ENCODE assay signal across 8 mouse cellular contexts in genomic region chr5:121710402-121710801, GRCm38 (mm10). TPM values are rescaled to one million over a fixed set of nuclear protein-coding genes. Genes with fewer than 3 reads are reported as not detected.
DNase-seq lines count a peak whose midpoint lies in the region; ATAC-seq and TF ChIP-seq lines count a peak whose summit lies in the region.

No protein-coding gene starts in this region.

- TF ChIP-seq CTCF in heart, adult 2 months (IDR thresholded peaks at IDR 0.05) = no peak
- TF ChIP-seq CTCF in C2C12 (IDR thresholded peaks at IDR 0.05; ENCODE audit: control insufficient read depth, insufficient read depth, insufficient read length) = no peak

- peaks cover 5% of the 10 kb centered on the region for H3K36me3 ChIP-seq in heart, adult 2 months (ENCODE audit: control insufficient read depth, insufficient read depth, low read length)
- H3K36me3 ChIP-seq in C2C12 (ENCODE audit: control insufficient read depth, insufficient read depth) = no peaks in the 10 kb centered on the region
- no peaks in the 10 kb centered on the region for H3K36me3 ChIP-seq in forebrain, embryonic 13.5 days (ENCODE audit: poor library complexity, severe bottlenecking)
- H3K36me3 ChIP-seq in liver, embryonic 13.5 days = no peaks in the 10 kb centered on the region

- peaks cover 5% of the 10 kb centered on the region for H3K4me1 ChIP-seq in heart, adult 2 months (ENCODE audit: control insufficient read depth, insufficient read depth, low read length)
- peaks cover 21% of the 10 kb centered on the region for H3K4me1 ChIP-seq in forebrain, embryonic 13.5 days
- peaks cover 49% of the 10 kb centered on the region for H3K4me1 ChIP-seq in liver, embryonic 13.5 days (replicated peaks)

- DNase-seq in heart, adult 2 months = no peak
- no peak for DNase-seq in heart, postnatal 25 days (ENCODE audit: low spot score)
- DNase-seq in liver, embryonic 13.5 days = no peak
- DNase-seq in cerebellum, postnatal 36 days = no peak
- DNase-seq in thymus, postnatal 25 days = no peak
- no peak for DNase-seq in cerebellum, postnatal 25 days

- 54% methylated on average over 2 of the region's 2 CpGs for WGBS in heart, adult 2 months
- WGBS in forebrain, embryonic 13.5 days = 36% methylated on average over 2 of the region's 2 CpGs
- 48% methylated on average over 2 of the region's 2 CpGs for WGBS in liver, embryonic 13.5 days (ENCODE audit: insufficient replicate concordance)

- no peak for ATAC-seq in forebrain, embryonic 13.5 days
- ATAC-seq in liver, embryonic 13.5 days (ENCODE audit: low read depth) = no peak

- intact Hi-C loops in heart, adult 2 months (cut with DNase I) = loop anchor here (5.0 kb wide), 2 partner anchors 127 to 313 kb away; partner anchors contain the start of genes Naa25 and Sh2b3
- intact Hi-C loops in heart, postnatal 25 days (cut with DNase I) = loop anchor here (5.0 kb wide), 3 partner anchors 48 to 132 kb away; partner anchors contain the start of genes Acad10 and Brap

- H3K27ac ChIP-seq in heart, adult 2 months = peak overlapping the region; percentile 99; the same call in 1 of the 2 replicates
- H3K27ac ChIP-seq in forebrain, embryonic 13.5 days = no peak overlapping the region
- no peak overlapping the region for H3K27ac ChIP-seq in liver, embryonic 13.5 days

- no peak for TF ChIP-seq POLR2A in heart, adult 2 months (IDR thresholded peaks at IDR 0.05; ENCODE audit: insufficient read depth, low read depth, low read length)

- no peak overlapping the region for H3ac ChIP-seq in C2C12 (ENCODE audit: control insufficient read depth, insufficient read length, low read depth)

- TF ChIP-seq EP300 in heart, adult 2 months (IDR thresholded peaks at IDR 0.05; ENCODE audit: insufficient read depth, low read depth, low read length) = no peak

- no peaks in the 10 kb centered on the region for H3K9me3 ChIP-seq in forebrain, embryonic 13.5 days (replicated peaks)
- no peaks in the 10 kb centered on the region for H3K9me3 ChIP-seq in liver, embryonic 13.5 days (replicated peaks)

- H3K27me3 ChIP-seq in heart, adult 2 months (ENCODE audit: control insufficient read depth, insufficient read depth, low read length) = no peaks in the 10 kb centered on the region
- H3K27me3 ChIP-seq in C2C12 (ENCODE audit: control insufficient read depth, insufficient read depth, insufficient read length) = no peaks in the 10 kb centered on the region
- no peaks in the 10 kb centered on the region for H3K27me3 ChIP-seq in forebrain, embryonic 13.5 days
- H3K27me3 ChIP-seq in liver, embryonic 13.5 days = no peaks in the 10 kb centered on the region

- peak overlapping the region; percentile 90 for H3K4me2 ChIP-seq in forebrain, embryonic 13.5 days
- H3K4me2 ChIP-seq in liver, embryonic 13.5 days = peak overlapping the region; percentile 99

- no peak overlapping the region; the same call in 1 of the 2 replicates for H3K4me3 ChIP-seq in heart, adult 2 months
- H3K4me3 ChIP-seq in C2C12 (ENCODE audit: insufficient read depth, poor library complexity, severe bottlenecking) = peak overlapping the region; percentile 71
- peak overlapping the region; percentile 97; the same call in 1 of the 2 replicates for H3K4me3 ChIP-seq in forebrain, embryonic 13.5 days
- peak overlapping the region; percentile 97 for H3K4me3 ChIP-seq in liver, embryonic 13.5 days (replicated peaks)

- peaks cover 33% of the 10 kb centered on the region for H3K79me3 ChIP-seq in C2C12 (ENCODE audit: low read depth)

- H3K9ac ChIP-seq in heart, adult 2 months (ENCODE audit: low read depth, low read length) = no peak overlapping the region
- no peak overlapping the region for H3K9ac ChIP-seq in forebrain, embryonic 13.5 days
- H3K9ac ChIP-seq in liver, embryonic 13.5 days = peak overlapping the region; percentile 98

- peaks cover 2% of the 10 kb centered on the region; the same call in 1 of the 2 replicates for H3K79me2 ChIP-seq in heart, adult 2 months (replicated peaks; ENCODE audit: control insufficient read depth, insufficient read depth, low read length)
- H3K79me2 ChIP-seq in C2C12 (ENCODE audit: control insufficient read depth, insufficient read depth) = peaks cover 35% of the 10 kb centered on the region

TF ChIP-seq in C2C12, 6 proteins besides CTCF, POLR2A, EP300 and RAD21:
- TF ChIP-seq USF1 (IDR thresholded peaks at IDR 0.05; ENCODE audit: low read depth) (no peak), CEBPB (IDR thresholded peaks at IDR 0.05; ENCODE audit: low read depth) (no peak), MAX (IDR thresholded peaks at IDR 0.05) (no peak), FOSL1 (IDR thresholded peaks at IDR 0.05; ENCODE audit: insufficient read depth, low read length, poor library complexity, severe bottlenecking) (no peak), MYOG (IDR thresholded peaks at IDR 0.05; ENCODE audit: control insufficient read depth, extremely low read depth, insufficient read length) (no peak), MYOD1 (IDR thresholded peaks at IDR 0.05; ENCODE audit: control insufficient read depth, insufficient read length, low read depth) (no peak)

RNA-seq across cellular contexts. Expression of gene Atxn2, which starts 0.7 kb away (rescaled TPM):
- 100 to 1,000 TPM; 155 to 161 TPM for total RNA-seq in heart, adult 2 months (2021)
- polyA plus RNA-seq in heart, adult 2 months (2012; rRNA removed) = 133 and 139 TPM in 2 replicates
- total RNA-seq in heart, postnatal 25 days (2021) = 100 to 1,000 TPM; 148 to 159 TPM
- polyA plus RNA-seq in C2C12 (2012; fragmentation: generic; extraction: Trizol) = 69.9 TPM
- polyA plus RNA-seq in forebrain, embryonic 13.5 days (2015; fragmentation: Nextera tagmentation; extraction: Ambion mirVana) = 57.2 and 60.8 TPM in 2 replicates
- 16.0 and 17.6 TPM in 2 replicates for polyA plus RNA-seq in liver, embryonic 13.5 days (2015; fragmentation: Nextera tagmentation; extraction: Ambion mirVana)

RNA-seq across cellular contexts. Expression of gene Brap, which starts 50.0 kb away (rescaled TPM):
- total RNA-seq in heart, adult 2 months (2021) = 10 to 100 TPM; 27.8 to 29.8 TPM
- 16.6 and 23.1 TPM in 2 replicates for polyA plus RNA-seq in heart, adult 2 months (2012; rRNA removed)
- total RNA-seq in heart, postnatal 25 days (2021) = 10 to 100 TPM; 26.7 to 27.0 TPM
- 31.7 TPM for polyA plus RNA-seq in C2C12 (2012; fragmentation: generic; extraction: Trizol)
- polyA plus RNA-seq in forebrain, embryonic 13.5 days (2015; fragmentation: Nextera tagmentation; extraction: Ambion mirVana) = 40.9 and 42.7 TPM in 2 replicates
- 23.9 and 25.5 TPM in 2 replicates for polyA plus RNA-seq in liver, embryonic 13.5 days (2015; fragmentation: Nextera tagmentation; extraction: Ambion mirVana)

RNA-seq across cellular contexts. Expression of gene Acad10, which starts 50.1 kb away (rescaled TPM):
- total RNA-seq in heart, adult 2 months (2021) = 10 to 100 TPM; 24.1 to 24.7 TPM
- polyA plus RNA-seq in heart, adult 2 months (2012; rRNA removed) = 5.2 and 6.6 TPM in 2 replicates
- 10 to 100 TPM; 18.6 to 21.7 TPM for total RNA-seq in heart, postnatal 25 days (2021)
- polyA plus RNA-seq in C2C12 (2012; fragmentation: generic; extraction: Trizol) = 1.8 TPM
- polyA plus RNA-seq in forebrain, embryonic 13.5 days (2015; fragmentation: Nextera tagmentation; extraction: Ambion mirVana) = 0.87 and 1.8 TPM in 2 replicates
- polyA plus RNA-seq in liver, embryonic 13.5 days (2015; fragmentation: Nextera tagmentation; extraction: Ambion mirVana) = 2.0 and 2.4 TPM in 2 replicates
